Mouse (Mus musculus) layer of hippocampus, adult 9-10 months (tissue): ENCODE data around the gene Gm4175.
"Not testable (repeated sequence)": the region's sequence is repeated elsewhere in the genome, so short reads cannot be mapped to it uniquely, and the experiment has no call there.

ENCODE experiments used
- DNase-seq: peaks from one replicate; pipeline ENCODE4 v3.0.0; 2022; ENCODE audit warnings: low spot score

The Gm4175 gene

GRCm38 (mm10) chr7:21761375-21761774 lies at the start of gene Gm4175:
Gene Gm4175 (minus strand): TSS chr7:21761475.
- not testable (repeated sequence) for DNase-seq

DNA sequence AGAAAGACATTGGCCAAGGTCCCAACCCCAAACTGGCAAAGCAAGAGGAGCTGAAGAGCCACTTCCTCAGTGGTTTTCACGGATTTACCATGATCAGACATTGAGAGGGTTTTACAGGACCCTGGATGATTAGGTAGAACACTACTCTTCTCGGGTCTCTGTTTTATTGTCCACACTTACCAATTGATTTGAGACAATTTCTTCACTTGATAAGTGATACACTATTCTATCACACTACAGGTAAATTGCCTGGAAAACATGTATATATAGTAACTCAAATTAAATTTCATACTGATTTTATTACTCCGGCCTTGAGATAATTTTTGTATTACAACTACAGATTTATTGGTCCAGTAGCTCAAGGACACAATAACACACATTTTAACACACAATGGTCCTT lies 35.4 kb upstream of the Gm4175 start, which contains the start of gene Gm4177:
Gm4177 (minus strand) TSS at position 101 of the 400 bp plus-strand sequence.
- not testable (repeated sequence) for DNase-seq
